Mouse (Mus musculus) megakaryocyte-erythroid progenitor cell, adult 5 weeks (primary cell): ENCODE measurements around the gene Ackr1. TPM values are rescaled to one million over a fixed set of nuclear protein-coding genes. Genes with fewer than 3 reads are reported as not detected.

Experiments
- polyA plus RNA-seq: library from polyadenylated mRNA; stranded (reverse); fragments of >175 nt; gene quantifications from 2 replicates; pipeline ENCODE4 v1.2.3, GENCODE M21; 2012

Gene Ackr1
- polyA plus RNA-seq = not detected in 2 replicates

GRCm38 (mm10) chr1:173333312-173334253 lies at the start of gene Ackr1:
Gene Ackr1, minus strand, starts transcription at chr1:173333750.

DNA sequence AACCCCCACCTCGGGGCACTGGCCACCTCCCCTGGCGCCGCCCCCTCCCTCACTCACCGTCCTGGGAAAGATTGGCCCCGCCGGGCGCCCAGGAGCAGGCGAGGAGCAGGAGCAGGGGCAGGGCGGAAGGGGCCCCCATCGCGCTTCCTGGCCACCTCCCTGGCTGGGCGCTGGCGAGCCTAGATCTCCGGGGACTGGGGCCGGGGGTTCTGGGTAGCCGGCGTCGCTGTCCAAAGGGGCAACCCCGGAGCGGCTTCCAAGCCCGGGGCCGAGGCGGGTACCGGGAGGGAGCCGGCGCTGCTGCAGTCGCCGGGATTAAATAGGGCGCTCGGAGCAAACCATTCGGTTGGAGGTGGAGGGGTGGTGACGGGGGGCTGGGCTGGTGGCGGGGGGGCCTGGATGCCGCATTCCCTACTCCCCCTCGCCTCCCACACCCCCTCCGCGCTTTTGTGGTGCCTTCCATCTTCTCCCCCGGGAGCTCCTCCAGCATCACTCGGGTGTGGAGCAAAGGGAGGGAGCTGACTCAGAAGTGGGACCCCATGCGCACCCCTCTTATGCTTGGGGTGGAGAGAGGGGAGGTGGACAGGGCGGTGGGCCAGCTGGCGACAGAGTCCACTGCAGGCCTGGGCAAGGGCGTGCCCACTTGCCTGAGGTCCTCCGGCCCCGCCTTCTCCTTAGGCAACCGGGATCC lies 34.0 kb upstream of the Ackr1 start, which contains the start of gene Cadm3:
TSS of gene Cadm3 (minus strand) at position 340 of the 691 bp plus-strand sequence.

GRCm38 (mm10) chr1:173350372-173350957 lies 16.9 kb upstream of the Ackr1 start, which contains the start of gene Aim2:
Gene Aim2, plus strand, starts transcription at chr1:173350879.

Other genes starting within 250 kb of the Ackr1 start
- not detected in 2 replicates for gene Olfr1408, start 196.4 kb downstream of the Ackr1 start, polyA plus RNA-seq
- gene Olfr1406, start 143.1 kb downstream of the Ackr1 start, polyA plus RNA-seq = not detected in 2 replicates
- not detected in 2 replicates for gene Olfr218, start 135.9 kb downstream of the Ackr1 start, polyA plus RNA-seq
- not detected in 2 replicates for gene Olfr1404, start 121.4 kb downstream of the Ackr1 start, polyA plus RNA-seq
- 0.15 and 0.29 TPM in 2 replicates for gene Fcer1a, start 106.5 kb downstream of the Ackr1 start, polyA plus RNA-seq
- gene Olfr418, start 67.7 kb downstream of the Ackr1 start, polyA plus RNA-seq = not detected in 2 replicates
- not detected in 2 replicates for gene Mptx2, start 56.0 kb downstream of the Ackr1 start, polyA plus RNA-seq
- gene Aim2, start 17.1 kb upstream of the Ackr1 start, polyA plus RNA-seq = 3.0 and 4.7 TPM in 2 replicates
- gene Cadm3, start 33.9 kb upstream of the Ackr1 start, polyA plus RNA-seq = 0.19 and 0.34 TPM in 2 replicates
- 0.03 and 1.3 TPM in 2 replicates for gene Ifi206, start 157.3 kb upstream of the Ackr1 start, polyA plus RNA-seq
- not detected in 2 replicates for gene Ifi214, start 202.2 kb upstream of the Ackr1 start, polyA plus RNA-seq